Mouse (Mus musculus): Measurements from ENCODE around the gene Olfr304. TPM values are rescaled to one million over a fixed set of nuclear protein-coding genes. Genes with fewer than 3 reads are reported as not detected.

Gene Olfr304
- total and polyA plus RNA-seq, 3 experiments = not detected

- no peaks in the 10 kb centered on the region for H3K36me3 ChIP-seq (ENCODE audit: control insufficient read depth in 1 of 2, insufficient read depth in 2 of 2, low read length in 2 of 2)
- H3K27me3 ChIP-seq (ENCODE audit: control insufficient read depth in 1 of 2, insufficient read depth in 2 of 2, low read length in 2 of 2) = no peaks in the 10 kb centered on the region
- H3K79me2 ChIP-seq (ENCODE audit: control insufficient read depth, insufficient read depth, low read length, poor library complexity) = no peaks in the 10 kb centered on the region
- no peak for TF ChIP-seq GATA1 (IDR thresholded peaks at IDR 0.05; ENCODE audit: low read depth, low read length)
- TF ChIP-seq TCF12 (IDR thresholded peaks at IDR 0.05; ENCODE audit: low read depth, low read length) = no peak
- no peak for TF ChIP-seq UBTF (IDR thresholded peaks at IDR 0.05; ENCODE audit: borderline replicate concordance, insufficient read depth, low read depth, low read length)
- TF ChIP-seq GABPA (IDR thresholded peaks at IDR 0.05; ENCODE audit: low read depth, low read length) = no peak
- no peak for TF ChIP-seq ZNF384 (IDR thresholded peaks at IDR 0.05; ENCODE audit: low read depth, low read length)
- TF ChIP-seq CHD1 (IDR thresholded peaks at IDR 0.05; ENCODE audit: low read depth, low read length) = no peak
- TF ChIP-seq MAX (IDR thresholded peaks at IDR 0.05; ENCODE audit: low read length) = no peak
- TF ChIP-seq KAT2A (conservative IDR thresholded peaks at IDR 0.05; ENCODE audit: low read depth, low read length) = no peak
- TF ChIP-seq RAD21 (IDR thresholded peaks at IDR 0.05; ENCODE audit: low read depth, low read length) = no peak
- TF ChIP-seq NELFE (IDR thresholded peaks at IDR 0.05; ENCODE audit: low read depth, low read length) = no peak
- no peak for TF ChIP-seq ZMIZ1 (IDR thresholded peaks at IDR 0.05; ENCODE audit: low read depth, low read length)
- no peak for TF ChIP-seq RCOR1 (IDR thresholded peaks at IDR 0.05; ENCODE audit: low read depth, low read length)
- no peak for TF ChIP-seq SMC3 (IDR thresholded peaks at IDR 0.05; ENCODE audit: low read depth, low read length)
- TF ChIP-seq EP300 (IDR thresholded peaks at IDR 0.05; ENCODE audit: low read depth in 1 of 2, low read length in 2 of 2) = no peak
- no peaks in the 10 kb centered on the region for H3K9me3 ChIP-seq (replicated peaks; ENCODE audit: insufficient read depth, low read length)
- no peak overlapping the region for H3K9ac ChIP-seq (ENCODE audit: control insufficient read depth, low read depth, low read length, poor library complexity, severe bottlenecking)
- H3K4me1 ChIP-seq (ENCODE audit: control insufficient read depth in 1 of 2, insufficient read depth in 2 of 2, low read length in 2 of 2) = no peaks in the 10 kb centered on the region
- no peak for DNase-seq (ENCODE audit: low read depth, low spot score)
- no peak overlapping the region for H3K4me3 ChIP-seq (ENCODE audit: control insufficient read depth in 1 of 2, insufficient read depth in 1 of 2, low read depth in 2 of 2, low read length in 2 of 2)
- no peak overlapping the region for H3K27ac ChIP-seq (ENCODE audit: control insufficient read depth, low read depth, low read length)
These were observed 42.2 kb downstream of the Olfr304 start for GRCm38 (mm10) chr7:86344253-86344652.

DNA sequence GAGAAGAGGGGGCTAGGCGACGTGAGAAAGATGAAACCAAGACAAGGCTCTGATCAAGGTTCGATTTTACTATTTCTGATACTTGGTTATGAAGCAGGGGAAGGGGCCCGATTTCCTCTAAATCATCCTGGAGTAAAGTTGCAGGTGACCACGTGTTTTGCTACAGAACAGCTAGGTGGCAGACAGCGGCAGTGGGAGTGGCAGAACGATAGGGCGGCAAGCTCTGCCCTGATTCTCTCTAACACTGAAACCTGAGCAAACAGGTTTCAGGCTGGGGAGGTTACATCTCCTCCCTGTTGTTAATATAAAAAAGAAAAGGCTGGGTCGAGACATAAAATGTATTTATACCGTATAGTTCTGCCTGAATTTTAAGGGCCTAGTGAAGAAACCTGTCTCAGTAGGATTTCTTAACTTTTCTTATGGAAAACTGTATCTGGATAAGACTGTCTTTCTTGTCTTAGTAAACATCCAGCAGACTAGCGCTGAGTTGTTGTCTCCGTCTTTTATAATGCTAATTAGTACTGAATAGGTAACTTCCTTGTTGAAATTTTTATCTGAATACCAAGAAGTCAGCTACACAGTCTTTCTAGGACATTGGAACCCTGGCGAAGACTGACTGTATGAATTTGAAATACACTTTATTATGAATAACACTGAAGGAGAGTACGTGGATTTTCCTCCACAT lies 43.4 kb downstream of the Olfr304 start:
- no peaks in the 10 kb centered on the region for H3K27me3 ChIP-seq (ENCODE audit: control insufficient read depth in 1 of 2, insufficient read depth in 2 of 2, low read length in 2 of 2)
- H3K9me3 ChIP-seq (replicated peaks; ENCODE audit: insufficient read depth, low read length) = no peaks in the 10 kb centered on the region
- no peaks in the 10 kb centered on the region for H3K79me2 ChIP-seq (ENCODE audit: control insufficient read depth, insufficient read depth, low read length, poor library complexity)
- no peaks in the 10 kb centered on the region for H3K4me1 ChIP-seq (ENCODE audit: control insufficient read depth in 1 of 2, insufficient read depth in 2 of 2, low read length in 2 of 2)
- H3K36me3 ChIP-seq (ENCODE audit: control insufficient read depth in 1 of 2, insufficient read depth in 2 of 2, low read length in 2 of 2) = no peaks in the 10 kb centered on the region
- TF ChIP-seq ZMIZ1 (IDR thresholded peaks at IDR 0.05; ENCODE audit: low read depth, low read length) (no peak), RCOR1 (IDR thresholded peaks at IDR 0.05; ENCODE audit: low read depth, low read length) (no peak), ELF1 (IDR thresholded peaks at IDR 0.05; ENCODE audit: low read depth, low read length) (no peak), BHLHE40 (IDR thresholded peaks at IDR 0.05; ENCODE audit: borderline replicate concordance, low read depth, low read length) (no peak), POLR2A (IDR thresholded peaks at IDR 0.05; ENCODE audit: control insufficient read depth in 1 of 2, insufficient read depth in 1 of 2, low read depth in 1 of 2, low read length in 2 of 2, poor library complexity in 1 of 2) (no peak), HCFC1 (IDR thresholded peaks at IDR 0.05; ENCODE audit: low read depth, low read length) (no peak)
- H3K9ac ChIP-seq (ENCODE audit: control insufficient read depth, low read depth, low read length, poor library complexity, severe bottlenecking) = no peak overlapping the region
- DNase-seq (ENCODE audit: low read depth, low spot score) = no peak
- H3K27ac ChIP-seq (ENCODE audit: control insufficient read depth, low read depth, low read length) = no peak overlapping the region
- no peak overlapping the region for H3K4me3 ChIP-seq (ENCODE audit: control insufficient read depth in 1 of 2, insufficient read depth in 1 of 2, low read depth in 2 of 2, low read length in 2 of 2)

All from MEL (cell line).